Mouse (Mus musculus) liver, embryonic 12.5 days (tissue): ENCODE measurements at regions not wholly inside any gene's neighbourhood (a gene's known extent, or its start where the extent isn't known, plus 50 kb on each side); places are given as distances from the start of the nearest gene placed in this dataset.

Source experiments
- ATAC-seq: fragments of 200-750 bp; cut with Nextera tagmentation; 2 replicates; pipeline ENCODE4 v1.8.0; 2017; ENCODE audit warnings: moderate number of reproducible peaks, mild to moderate bottlenecking, moderate library complexity
- H3K27ac ChIP-seq: fragments of 300-500 bp; sonication (generic); 2 replicates; pipeline ENCODE4 v1.5.1; 2016; ENCODE audit warnings: mild to moderate bottlenecking
- H3K27me3 ChIP-seq: fragments of 300-500 bp; sonication (generic); replicated peaks from 2 replicates; pipeline ENCODE4 v1.6.1; 2016; ENCODE audit warnings: mild to moderate bottlenecking, moderate library complexity
- H3K36me3 ChIP-seq: fragments of 300-500 bp; sonication (generic); 2 replicates; pipeline ENCODE4 v1.6.1; 2016; ENCODE audit warnings: mild to moderate bottlenecking, moderate library complexity
- H3K4me1 ChIP-seq: fragments of 300-500 bp; sonication (generic); 2 replicates; pipeline ENCODE4 v1.6.1; 2016
- H3K4me2 ChIP-seq: fragments of 300-500 bp; sonication (generic); 2 replicates; pipeline ENCODE4 v1.6.1; 2016; ENCODE audit warnings: mild to moderate bottlenecking, moderate library complexity
- H3K4me3 ChIP-seq: fragments of 300-500 bp; sonication (generic); 2 replicates; pipeline ENCODE4 v1.5.1; 2016; ENCODE audit warnings: mild to moderate bottlenecking, moderate library complexity
- H3K9ac ChIP-seq: fragments of 300-500 bp; sonication (generic); 2 replicates; pipeline ENCODE4 v1.6.1; 2016; ENCODE audit warnings: mild to moderate bottlenecking, moderate library complexity
- H3K9me3 ChIP-seq: fragments of 300-500 bp; sonication (generic); replicated peaks from 2 replicates; pipeline ENCODE4 v1.6.1; 2016; ENCODE audit warnings: mild to moderate bottlenecking, moderate library complexity
- WGBS: fragments of 180-500 bp; shearing (Covaris S2); methylation state at CpG from one replicate; pipeline ENCODE4 v1.1.7; 2016; ENCODE audit not compliant: insufficient replicate concordance; 5-methylcytosine and 5-hydroxymethylcytosine counted together

- ATAC-seq = no peak
- Histone ChIP-seq H3K36me3 (no peaks in the 10 kb centered on the region), H3K9me3 (no peaks in the 10 kb centered on the region), H3K9ac (no peak overlapping the region), H3K27ac (no peak overlapping the region), H3K27me3 (no peaks in the 10 kb centered on the region), H3K4me3 (no peak overlapping the region), H3K4me2 (no peak overlapping the region), H3K4me1 (no peaks in the 10 kb centered on the region)
- WGBS = 53% methylated on average over 3 of the region's 3 CpGs
Measured at GRCm38 (mm10) chr1:77201321-77201917, 313.5 kb downstream of the Epha4 start.

- no peaks in the 10 kb centered on the region for H3K36me3 ChIP-seq
- no peak overlapping the region for H3K4me3 ChIP-seq
- no peak overlapping the region for H3K4me2 ChIP-seq
- H3K27ac ChIP-seq = no peak overlapping the region
- H3K9me3 ChIP-seq = no peaks in the 10 kb centered on the region
- H3K4me1 ChIP-seq = no peaks in the 10 kb centered on the region
- no peaks in the 10 kb centered on the region for H3K27me3 ChIP-seq
- no peak overlapping the region for H3K9ac ChIP-seq
- ATAC-seq = no peak
- 67% methylated on average over 4 of the region's 4 CpGs for WGBS
Measured at GRCm38 (mm10) chr1:77202948-77203347, 311.9 kb downstream of the Epha4 start.

DNA sequence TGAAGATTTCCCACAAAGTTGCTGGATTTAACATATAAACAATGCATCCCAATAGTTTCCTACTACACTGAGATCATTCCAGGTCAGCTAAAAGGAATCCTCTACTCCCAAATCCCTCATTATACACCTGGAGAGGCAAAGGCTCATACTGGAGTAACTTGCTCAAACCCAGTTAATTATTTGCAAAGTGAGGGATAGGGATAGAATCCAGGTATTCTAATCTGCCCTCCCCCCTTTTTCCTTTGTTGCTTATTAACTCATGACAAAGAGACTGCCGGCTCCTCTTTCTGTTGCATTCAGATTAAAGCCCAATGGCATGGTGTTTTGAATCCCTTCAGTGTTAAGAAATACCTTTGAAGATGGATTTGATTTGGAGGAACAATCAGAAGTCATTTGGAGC is 308.4 kb downstream of the Epha4 start:
- no peaks in the 10 kb centered on the region for H3K4me1 ChIP-seq
- H3K36me3 ChIP-seq = no peaks in the 10 kb centered on the region
- 50% methylated on average over 1 of the region's 1 CpGs for WGBS
- no peak for ATAC-seq
- H3K4me3 ChIP-seq = no peak overlapping the region
- H3K4me2 ChIP-seq = no peak overlapping the region
- H3K9ac ChIP-seq = no peak overlapping the region
- H3K27ac ChIP-seq = no peak overlapping the region
- H3K9me3 ChIP-seq = no peaks in the 10 kb centered on the region
- H3K27me3 ChIP-seq = no peaks in the 10 kb centered on the region

DNA sequence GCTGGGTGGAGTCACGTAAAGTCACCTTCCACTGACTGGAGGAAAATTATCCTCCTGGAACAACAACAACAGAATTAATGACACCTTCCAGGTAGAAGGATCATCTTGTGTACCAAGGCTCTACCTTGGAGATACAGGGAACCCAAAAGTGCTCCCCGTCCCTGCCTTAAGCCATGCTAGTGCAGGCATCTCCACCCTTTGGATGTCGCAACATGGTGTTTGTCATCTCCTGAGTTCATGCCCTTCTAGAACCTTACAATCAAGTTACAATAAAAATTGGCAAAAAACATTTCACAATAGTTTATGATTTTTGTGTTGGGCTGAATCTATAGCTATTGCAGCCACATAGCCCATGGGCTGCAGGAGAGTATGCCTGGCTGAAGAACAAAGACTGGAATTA is 305.5 kb downstream of the Epha4 start:
- no peak for ATAC-seq
- Histone ChIP-seq H3K27me3 (no peaks in the 10 kb centered on the region), H3K27ac (no peak overlapping the region), H3K4me1 (peaks cover 6% of the 10 kb centered on the region; the same call in 1 of the 2 replicates), H3K9me3 (no peaks in the 10 kb centered on the region), H3K4me2 (no peak overlapping the region), H3K36me3 (no peaks in the 10 kb centered on the region), H3K4me3 (no peak overlapping the region), H3K9ac (no peak overlapping the region)
- WGBS = 66% methylated on average over 3 of the region's 3 CpGs

DNA sequence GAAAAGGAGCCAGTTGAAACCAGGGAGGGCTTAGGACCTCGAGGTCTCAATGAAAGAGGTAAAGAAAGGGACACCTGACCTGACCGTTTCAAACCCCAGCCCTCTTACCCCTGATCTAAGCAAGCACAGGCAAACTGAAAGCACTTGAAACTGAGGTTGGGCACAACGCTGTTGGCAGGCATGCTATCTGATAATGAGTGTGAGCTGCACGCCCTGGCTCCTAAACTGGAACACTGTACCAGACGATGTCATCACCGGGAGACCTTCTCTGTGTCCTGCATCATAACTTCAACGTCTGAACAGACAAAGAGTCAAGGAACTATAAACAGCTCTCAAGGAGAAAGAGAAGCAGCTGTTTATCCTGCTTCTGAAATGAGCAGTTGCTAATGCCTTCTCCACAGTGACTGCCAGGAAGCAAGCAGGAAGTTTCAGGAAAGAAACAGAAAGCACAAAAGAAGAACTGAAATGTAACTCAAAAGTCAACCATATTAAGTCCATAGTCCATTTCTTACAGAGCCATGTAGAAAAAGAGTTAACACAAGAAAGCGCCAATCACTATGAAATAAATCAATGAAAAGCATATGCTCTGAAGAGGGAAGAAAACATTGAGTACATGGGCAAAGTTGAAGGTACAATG is 301.3 kb downstream of the Epha4 start:
- no peak for ATAC-seq
- Histone ChIP-seq H3K4me2 (peak overlapping the region; percentile 5), H3K9me3 (no peaks in the 10 kb centered on the region), H3K27me3 (no peaks in the 10 kb centered on the region), H3K4me3 (no peak overlapping the region), H3K36me3 (no peaks in the 10 kb centered on the region), H3K27ac (no peak overlapping the region), H3K9ac (no peak overlapping the region), H3K4me1 (peaks cover 6% of the 10 kb centered on the region; the same call in 1 of the 2 replicates)
- 27% methylated on average over 8 of the region's 8 CpGs for whole genome bisulfite sequencing

- ATAC-seq = no peak
- H3K27ac ChIP-seq = no peak overlapping the region
- no peaks in the 10 kb centered on the region for H3K27me3 ChIP-seq
- no peak overlapping the region for H3K4me3 ChIP-seq
- peaks cover 7% of the 10 kb centered on the region; the same call in 1 of the 2 replicates for H3K4me1 ChIP-seq
- no peaks in the 10 kb centered on the region for H3K36me3 ChIP-seq
- 54% methylated on average over 3 of the region's 3 CpGs for WGBS
- H3K9me3 ChIP-seq = no peaks in the 10 kb centered on the region
- no peak overlapping the region for H3K9ac ChIP-seq
- no peak overlapping the region for H3K4me2 ChIP-seq
Measured at GRCm38 (mm10) chr1:77219488-77220321, 295.2 kb downstream of the Epha4 start.

- WGBS = 70% methylated on average over 1 of the region's 1 CpGs
- no peak overlapping the region for H3K4me3 ChIP-seq
Measured at GRCm38 (mm10) chr1:77220322-77220590, 294.6 kb downstream of the Epha4 start.

GRCm38 (mm10) chr1:77220783-77221182 is 294.1 kb downstream of the Epha4 start:
- Histone ChIP-seq H3K4me2 (no peak overlapping the region), H3K27ac (no peak overlapping the region), H3K9ac (no peak overlapping the region), H3K4me1 (peaks cover 7% of the 10 kb centered on the region; the same call in 1 of the 2 replicates), H3K27me3 (no peaks in the 10 kb centered on the region), H3K9me3 (no peaks in the 10 kb centered on the region), H3K36me3 (no peaks in the 10 kb centered on the region), H3K4me3 (no peak overlapping the region)
- 29% methylated on average over 6 of the region's 6 CpGs for WGBS
- ATAC-seq = peak; percentile 44; the same call in 1 of the 2 replicates

More at GRCm38 (mm10) chr1:77220322-77220590, 294.6 kb downstream of the Epha4 start:
- ATAC-seq = no peak
- H3K27me3 ChIP-seq = no peaks in the 10 kb centered on the region
- H3K4me1 ChIP-seq = peaks cover 7% of the 10 kb centered on the region; the same call in 1 of the 2 replicates
- H3K27ac ChIP-seq = no peak overlapping the region
- no peak overlapping the region for H3K9ac ChIP-seq
- H3K36me3 ChIP-seq = no peaks in the 10 kb centered on the region
- H3K9me3 ChIP-seq = no peaks in the 10 kb centered on the region
- no peak overlapping the region for H3K4me2 ChIP-seq

- WGBS = 68% methylated on average over 2 of the region's 2 CpGs
- no peak for ATAC-seq
Measured at GRCm38 (mm10) chr1:77221900-77222299, 293.0 kb downstream of the Epha4 start.

DNA sequence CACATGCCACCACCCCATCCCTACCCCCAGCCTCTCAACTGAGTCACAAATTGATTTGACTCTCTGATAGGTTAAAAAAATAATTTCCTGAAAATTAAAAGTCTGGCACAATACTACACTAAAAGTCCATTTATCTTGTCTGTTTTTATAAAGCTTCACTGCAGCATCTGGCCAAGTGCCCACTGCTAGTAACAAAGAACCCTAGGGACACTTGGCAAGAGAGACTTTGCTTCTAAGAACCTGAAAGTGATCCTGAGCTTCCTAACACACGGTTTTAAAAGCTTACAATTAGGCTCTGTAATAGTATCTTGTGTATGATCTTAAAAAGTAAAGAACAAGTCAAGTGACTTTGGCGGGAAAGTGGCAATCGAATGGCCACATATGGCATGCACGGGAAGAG is 288.3 kb downstream of the Epha4 start:
- H3K36me3 ChIP-seq = no peaks in the 10 kb centered on the region
- no peak for ATAC-seq

More at GRCm38 (mm10) chr1:77221900-77222299, 293.0 kb downstream of the Epha4 start:
- Histone ChIP-seq H3K4me3 (no peak overlapping the region), H3K9me3 (no peaks in the 10 kb centered on the region), H3K4me2 (no peak overlapping the region), H3K27me3 (no peaks in the 10 kb centered on the region), H3K9ac (no peak overlapping the region), H3K4me1 (peaks cover 7% of the 10 kb centered on the region), H3K27ac (no peak overlapping the region), H3K36me3 (no peaks in the 10 kb centered on the region)

GRCm38 (mm10) chr1:77226991-77227515 is 287.8 kb downstream of the Epha4 start:
- Histone ChIP-seq H3K27me3 (0 out of 2 replicates have a peak, but pooled peaks cover 3% of the 10 kb centered on the region), H3K4me3 (no peak overlapping the region), H3K9me3 (no peaks in the 10 kb centered on the region), H3K4me1 (peaks cover 3% of the 10 kb centered on the region; the same call in 1 of the 2 replicates), H3K9ac (no peak overlapping the region), H3K36me3 (no peaks in the 10 kb centered on the region), H3K4me2 (peak overlapping the region; percentile 12; the same call in 1 of the 2 replicates), H3K27ac (no peak overlapping the region)
- no peak for ATAC-seq
- WGBS = 10% methylated on average over 12 of the region's 12 CpGs

More for the DNA sequence above, 288.3 kb downstream of the Epha4 start:
- Histone ChIP-seq H3K27ac (no peak overlapping the region), H3K4me3 (no peak overlapping the region), H3K9me3 (no peaks in the 10 kb centered on the region), H3K27me3 (0 out of 2 replicates have a peak, but pooled peaks cover 3% of the 10 kb centered on the region), H3K4me2 (peak overlapping the region; percentile 12; the same call in 1 of the 2 replicates), H3K9ac (no peak overlapping the region), H3K4me1 (peaks cover 3% of the 10 kb centered on the region; the same call in 1 of the 2 replicates)
- 45% methylated on average over 4 of the region's 4 CpGs for WGBS

GRCm38 (mm10) chr1:77227800-77228199 is 287.1 kb downstream of the Epha4 start:
- no peak overlapping the region for H3K4me3 ChIP-seq
- 40% methylated on average over 6 of the region's 6 CpGs for WGBS

More at GRCm38 (mm10) chr1:77227800-77228199, 287.1 kb downstream of the Epha4 start:
- Histone ChIP-seq H3K9me3 (no peaks in the 10 kb centered on the region), H3K9ac (no peak overlapping the region), H3K27ac (no peak overlapping the region), H3K36me3 (no peaks in the 10 kb centered on the region), H3K27me3 (0 out of 2 replicates have a peak, but pooled peaks cover 3% of the 10 kb centered on the region), H3K4me1 (peaks cover 3% of the 10 kb centered on the region; the same call in 1 of the 2 replicates), H3K4me2 (no peak overlapping the region)
- no peak for ATAC-seq
